Mouse (Mus musculus): ENCODE measurements at regions not wholly inside any gene's neighbourhood (a gene's known extent, or its start where the extent isn't known, plus 50 kb on each side); places are given as distances from the start of the nearest gene placed in this dataset.

DNA sequence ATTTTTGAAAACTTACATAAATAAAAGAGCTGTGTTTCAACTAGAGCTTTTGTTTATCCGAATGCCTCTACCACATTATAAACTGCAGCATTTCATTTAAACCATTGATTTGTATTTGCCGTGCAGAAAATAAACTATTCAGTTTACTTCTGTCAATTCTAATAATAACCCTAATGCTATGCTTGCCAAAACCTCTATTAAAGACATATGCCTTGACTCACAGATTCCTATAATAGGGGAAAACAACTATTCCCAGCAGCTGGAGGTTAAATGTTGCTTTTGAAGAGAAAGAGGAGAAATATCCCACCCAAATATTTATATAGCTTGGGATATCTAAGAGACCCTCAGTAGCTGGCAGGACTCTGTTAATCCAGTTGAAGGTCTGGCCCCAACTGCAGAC lies 340.4 kb upstream of the Ptger4 start:
- in situ Hi-C loops (cut with MboI, MseI) = no loop called here

DNA sequence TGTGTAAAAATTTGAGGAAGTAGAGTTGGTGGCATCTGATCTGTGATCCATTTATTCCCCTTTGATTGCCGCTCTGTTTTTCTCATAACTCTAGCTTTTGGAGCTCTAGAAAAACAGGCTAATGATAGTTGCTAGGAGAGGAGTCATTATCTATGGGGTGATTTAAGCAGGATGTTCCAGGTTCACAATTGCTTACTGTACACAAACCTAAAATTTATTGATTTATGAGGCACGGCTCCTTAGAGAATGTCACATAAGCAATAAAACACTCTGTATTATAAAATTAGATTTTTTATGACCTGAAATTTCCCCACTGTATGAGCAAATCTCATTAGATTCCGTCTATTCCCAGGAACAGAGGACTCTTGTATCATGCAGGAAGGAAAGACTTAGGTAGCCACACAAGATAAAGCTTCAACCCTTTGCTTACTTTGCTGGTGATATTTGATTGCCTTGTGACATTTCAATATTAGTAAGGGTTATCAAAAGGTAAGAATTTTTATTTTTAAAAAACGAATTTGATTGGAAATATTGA lies 360.8 kb upstream of the Ptger4 start:
- in situ Hi-C loops (cut with MboI, MseI) = no loop called here

DNA sequence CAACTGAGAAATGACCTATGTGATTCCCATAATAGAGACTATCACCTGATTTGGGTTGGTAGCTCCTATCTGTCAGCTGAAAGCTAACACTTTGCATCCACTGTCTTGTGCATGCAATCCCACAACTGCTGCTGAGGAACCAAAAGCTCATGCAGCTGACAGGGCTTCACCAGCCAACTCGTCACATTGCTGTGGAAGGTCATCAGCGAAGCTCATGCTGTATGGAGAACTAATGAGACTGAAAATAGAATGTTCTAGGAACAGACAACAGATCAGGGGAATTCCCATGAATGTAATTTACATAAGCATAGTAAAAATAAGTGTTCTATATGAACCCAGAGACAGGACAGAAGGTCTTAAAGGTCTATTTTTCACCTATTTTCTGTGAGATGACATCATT lies 363.5 kb upstream of the Ptger4 start:
- in situ Hi-C loops (cut with MboI, MseI) = no loop called here

DNA sequence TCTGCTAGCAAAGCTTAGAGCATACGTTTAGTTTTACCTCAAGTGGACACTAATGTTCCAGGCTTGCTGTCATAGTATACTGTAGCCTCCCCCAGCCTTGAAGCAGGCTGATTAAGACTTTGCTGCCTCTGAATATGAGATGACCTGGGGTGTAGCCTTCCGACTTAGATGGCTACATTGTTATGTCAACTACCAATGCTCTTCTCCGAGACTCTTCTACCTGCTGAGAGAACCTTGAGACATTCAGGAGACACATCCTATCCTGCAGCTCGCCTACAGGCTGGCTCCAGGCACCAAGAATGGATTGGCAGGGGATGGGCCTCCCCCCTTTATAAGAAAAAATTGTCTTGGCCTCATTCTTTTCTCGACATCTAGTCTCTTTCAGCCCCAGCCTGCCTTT lies 379.0 kb upstream of the Ptger4 start:
- in situ Hi-C loops (cut with MboI, MseI) = loop anchor here (5.0 kb wide), 1 partner anchor 66 kb away; no protein-coding TSS in a partner anchor

DNA sequence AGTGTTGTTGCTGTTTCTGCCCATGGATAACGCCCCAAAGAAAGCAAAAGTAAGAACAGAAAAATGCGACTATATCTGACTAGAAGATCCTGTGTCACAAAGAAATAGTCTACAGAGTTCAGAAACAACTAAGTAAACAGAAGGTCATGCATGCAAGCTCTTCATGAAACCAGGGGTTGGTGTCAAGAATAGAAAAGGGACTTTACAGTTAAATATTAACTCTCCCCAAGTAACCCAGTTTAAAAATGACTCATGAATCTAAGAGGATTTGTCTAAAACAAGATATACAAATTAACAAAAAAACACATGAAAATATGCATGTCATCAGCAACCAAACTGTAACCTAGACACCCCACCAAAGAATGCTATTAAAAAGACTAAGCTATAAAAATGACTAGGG lies 381.4 kb upstream of the Ptger4 start:
- in situ Hi-C loops (cut with MboI, MseI) = no loop called here

DNA sequence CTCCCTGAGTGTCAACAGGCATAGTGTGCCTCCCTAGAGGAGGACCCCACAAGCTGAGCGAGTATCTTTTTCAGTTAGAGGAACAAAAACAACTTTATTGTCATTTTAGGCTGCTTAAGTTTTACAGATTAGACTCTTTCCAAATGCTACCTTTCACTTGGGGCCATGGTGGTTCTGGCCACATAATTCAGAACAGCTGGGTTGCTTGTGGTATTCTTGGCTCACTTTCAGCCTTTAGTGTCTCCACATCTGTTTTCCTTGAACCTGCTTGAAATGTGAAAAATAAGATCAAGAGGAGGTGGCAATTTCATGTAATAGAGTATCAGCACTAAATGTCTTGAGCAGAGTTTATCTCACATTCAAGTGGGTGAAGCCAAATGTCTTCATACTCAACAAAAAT lies 402.7 kb upstream of the Ptger4 start:
- in situ Hi-C loops (cut with MboI, MseI) = no loop called here

DNA sequence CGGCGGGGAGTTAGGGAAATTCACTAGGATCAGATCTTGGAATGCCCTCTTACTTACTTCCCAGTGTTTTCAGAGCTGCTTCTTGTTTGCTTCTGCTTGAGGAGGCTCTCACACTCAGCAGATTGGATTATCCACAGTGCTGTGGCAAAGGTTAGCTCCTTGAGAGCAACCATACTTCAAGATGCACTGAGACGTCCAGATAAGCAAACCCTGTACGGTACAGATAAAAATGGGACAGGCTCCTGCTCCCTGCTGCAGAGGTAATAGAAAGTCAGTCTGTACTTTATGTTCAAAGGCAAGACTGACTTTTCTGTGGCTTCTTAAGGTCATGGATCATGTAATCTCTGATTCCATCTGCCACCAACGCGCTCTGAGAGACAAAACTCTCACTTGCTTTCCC lies 414.8 kb upstream of the Ptger4 start:
- in situ Hi-C loops (cut with MboI, MseI) = no loop called here

DNA sequence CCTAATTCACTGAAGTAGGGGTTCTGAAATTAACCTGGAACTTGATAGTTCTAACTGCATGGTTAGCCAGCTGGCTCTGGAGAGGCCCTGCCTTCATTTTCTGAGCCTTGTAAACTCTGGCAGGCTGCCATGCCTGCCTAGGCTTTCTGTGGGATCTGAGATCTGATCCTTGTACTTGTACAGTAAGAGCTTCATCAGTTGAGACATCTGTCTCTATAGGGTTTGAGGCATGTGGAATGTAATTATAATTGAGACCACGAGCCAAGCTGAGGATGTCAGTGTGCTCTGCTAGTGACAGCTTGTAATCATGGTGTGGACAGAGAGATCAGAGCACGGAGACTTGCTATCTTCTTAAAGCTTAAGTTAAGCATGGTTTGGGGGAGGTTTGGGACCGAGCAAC lies 416.8 kb upstream of the Ptger4 start:
- in situ Hi-C loops (cut with MboI, MseI) = no loop called here

DNA sequence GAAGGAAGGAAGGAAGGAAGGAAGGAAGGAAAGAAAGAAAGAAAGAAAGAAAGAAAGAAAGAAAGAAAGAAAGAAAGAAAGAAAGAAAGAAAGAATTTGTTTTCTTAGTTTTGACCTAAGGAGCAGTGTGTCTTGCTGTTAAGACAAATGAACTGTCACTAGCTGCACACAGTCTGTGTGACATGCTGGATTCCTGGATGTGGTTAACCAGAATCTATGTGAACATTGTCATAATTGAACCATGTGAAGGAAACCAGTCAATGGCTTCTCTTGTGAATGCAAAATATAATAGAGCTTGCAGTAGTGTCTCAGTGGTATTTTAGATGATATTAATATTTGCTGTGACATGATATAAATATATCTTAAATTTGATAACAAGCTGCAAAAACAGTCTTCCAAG lies 427.8 kb upstream of the Ptger4 start:
- in situ Hi-C loops (cut with MboI, MseI) = no loop called here

DNA sequence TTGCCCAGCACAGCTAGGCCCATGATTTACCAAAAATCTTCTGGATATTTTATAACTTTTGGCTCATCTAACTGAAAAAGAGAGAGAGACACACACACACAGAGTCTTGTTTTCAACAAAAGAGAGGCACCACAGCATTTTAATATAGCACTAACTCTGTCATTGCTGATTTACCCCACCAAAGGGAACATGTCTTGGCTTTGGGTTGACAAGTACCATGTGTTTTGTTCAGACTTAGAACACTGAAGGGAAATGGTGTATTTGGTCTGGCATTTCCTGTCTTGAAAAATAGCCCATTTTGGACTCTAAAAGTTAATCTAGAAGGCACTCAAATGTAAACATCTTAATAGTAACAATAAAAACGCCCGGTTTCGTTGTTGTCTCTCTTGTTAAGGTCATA lies 432.7 kb upstream of the Ptger4 start:
- in situ Hi-C loops (cut with MboI, MseI) = no loop called here

DNA sequence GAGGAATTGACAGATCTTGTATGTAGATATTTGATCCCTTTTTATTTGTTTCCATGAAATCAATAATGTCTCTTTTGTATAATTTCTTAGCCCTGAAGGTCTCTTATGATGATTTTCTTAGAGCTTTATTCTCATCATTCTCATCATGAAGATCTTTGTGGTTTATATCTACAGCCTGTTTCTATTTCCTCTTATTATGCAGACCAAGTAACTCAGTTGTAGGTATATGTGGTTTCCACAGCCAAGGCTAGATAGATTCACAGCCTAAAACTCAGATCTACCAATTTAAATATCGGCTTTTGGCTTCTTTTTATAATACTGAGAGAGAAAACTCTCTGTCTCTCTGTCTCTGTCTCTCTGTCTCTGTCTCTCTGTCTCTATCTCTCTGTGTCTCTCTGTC lies 449.8 kb upstream of the Ptger4 start:
- in situ Hi-C loops (cut with MboI, MseI) = no loop called here

DNA sequence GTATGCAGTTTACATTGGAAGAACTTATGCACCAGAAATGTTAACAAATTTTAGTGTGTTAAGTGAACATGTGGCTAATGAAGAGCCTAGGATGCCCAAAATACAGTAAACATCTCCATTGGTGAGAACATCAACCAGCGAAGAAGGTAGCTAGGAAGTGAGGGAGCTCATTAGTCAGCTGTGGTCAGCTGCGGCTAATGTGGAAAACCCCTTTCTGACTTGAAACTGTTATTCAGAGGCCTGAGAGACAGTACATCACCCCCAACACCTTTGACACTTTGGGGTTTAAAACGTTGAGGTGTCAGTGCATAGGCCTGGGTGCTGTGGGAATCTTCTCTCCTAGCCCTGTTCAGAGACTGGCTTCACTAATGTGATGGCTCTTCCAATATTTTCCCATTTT lies 451.0 kb upstream of the Ptger4 start:
- in situ Hi-C loops (cut with MboI, MseI) = no loop called here

DNA sequence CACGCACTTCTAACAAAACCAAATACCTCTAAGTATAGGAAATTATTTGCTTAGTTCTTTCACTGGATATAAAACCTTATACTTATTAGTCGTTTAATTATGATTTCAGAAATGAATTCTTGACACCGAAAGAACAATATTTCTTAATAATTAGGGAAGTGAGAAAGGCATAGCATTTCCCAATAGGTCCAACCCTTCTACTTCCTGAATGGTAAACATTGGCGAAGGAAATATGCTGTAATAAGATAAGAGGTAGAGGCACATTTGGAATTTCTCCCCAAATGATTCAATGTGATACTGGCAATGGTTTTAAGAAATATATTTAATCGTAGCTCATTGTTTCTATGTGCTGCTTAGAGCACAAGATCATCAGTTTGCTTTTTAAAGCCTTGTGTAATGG lies 464.5 kb upstream of the Ptger4 start:
- in situ Hi-C loops (cut with MboI, MseI) = loop anchor here (25.0 kb wide), 1 partner anchor 871 kb away; no protein-coding TSS in a partner anchor

DNA sequence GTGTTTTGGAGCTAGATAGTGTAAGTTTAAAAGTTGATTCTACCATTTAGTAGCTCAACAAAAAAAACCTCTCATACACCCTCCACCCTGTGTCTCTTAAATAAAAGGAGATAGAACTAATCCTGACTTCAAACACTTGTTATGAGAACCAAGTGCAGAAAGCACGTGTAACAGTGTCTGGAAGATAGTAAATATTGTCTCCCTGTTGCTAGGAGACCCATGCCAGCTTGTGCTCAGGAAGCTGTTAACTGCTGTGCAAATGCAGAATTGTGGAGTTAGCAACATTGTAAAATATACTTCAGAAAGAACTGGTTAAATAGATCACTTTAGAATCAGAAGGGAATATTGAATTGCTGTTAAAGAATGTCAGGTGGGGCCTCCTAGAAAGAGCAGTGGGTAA lies 496.7 kb upstream of the Ptger4 start:
- in situ Hi-C loops (cut with MboI, MseI) = no loop called here

DNA sequence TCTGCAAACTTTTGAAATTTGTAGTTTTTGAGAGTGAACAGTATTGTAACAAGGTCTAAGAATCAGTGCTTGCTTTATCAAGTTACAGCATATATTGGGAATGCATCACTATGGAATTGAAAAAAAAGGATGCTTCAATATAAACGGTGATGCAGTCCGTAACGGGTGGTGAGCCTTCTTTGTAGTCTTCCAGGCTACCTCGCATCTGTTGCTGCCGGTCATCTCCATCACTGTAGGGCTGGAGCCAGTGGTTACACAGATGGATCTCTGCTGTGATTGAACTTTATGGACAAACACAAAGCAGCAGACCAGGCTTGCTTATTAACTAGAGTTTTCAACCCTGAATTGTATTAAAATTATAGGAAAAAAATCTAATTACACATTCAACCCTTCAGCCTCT lies 499.9 kb upstream of the Ptger4 start:
- in situ Hi-C loops (cut with MboI, MseI) = no loop called here

DNA sequence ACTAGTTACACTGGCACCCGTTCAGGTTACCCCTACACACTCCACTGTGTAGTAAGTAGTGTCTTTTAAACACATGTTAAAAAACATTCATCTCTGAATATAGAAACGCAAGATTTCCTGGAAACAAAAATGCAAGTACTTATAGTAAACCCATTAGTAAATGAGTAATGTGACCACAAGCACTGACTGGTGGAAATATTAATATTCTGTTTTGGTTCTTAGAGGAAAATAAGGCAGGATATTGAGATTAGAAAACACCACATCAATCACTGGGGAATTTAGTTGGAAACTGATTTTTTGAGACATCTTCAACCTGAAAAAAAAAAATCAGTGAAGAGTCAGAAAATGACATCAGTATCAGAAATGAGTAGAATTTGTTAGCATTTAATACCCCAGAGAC lies 514.7 kb upstream of the Ptger4 start:
- in situ Hi-C loops (cut with MboI, MseI) = no loop called here

DNA sequence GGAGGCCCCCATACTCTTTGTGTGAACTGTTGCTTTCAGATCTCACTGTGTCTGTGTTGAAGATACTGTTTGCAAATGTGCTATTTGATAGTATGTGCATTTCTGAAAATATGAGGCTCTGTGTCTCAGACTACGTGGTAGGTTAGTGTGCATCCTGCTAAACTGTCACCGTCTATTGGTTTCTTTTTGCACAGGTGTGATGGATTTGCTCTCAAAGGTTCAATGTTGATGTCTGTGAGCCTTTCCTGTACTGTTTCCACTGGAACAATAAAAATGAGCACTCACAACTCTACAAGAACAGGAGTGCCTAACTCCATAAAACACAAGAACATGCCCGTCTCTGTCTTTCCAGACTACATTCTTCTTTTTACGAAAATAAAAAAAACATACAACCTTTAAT lies 518.2 kb upstream of the Ptger4 start:
- in situ Hi-C loops (cut with MboI, MseI) = no loop called here

DNA sequence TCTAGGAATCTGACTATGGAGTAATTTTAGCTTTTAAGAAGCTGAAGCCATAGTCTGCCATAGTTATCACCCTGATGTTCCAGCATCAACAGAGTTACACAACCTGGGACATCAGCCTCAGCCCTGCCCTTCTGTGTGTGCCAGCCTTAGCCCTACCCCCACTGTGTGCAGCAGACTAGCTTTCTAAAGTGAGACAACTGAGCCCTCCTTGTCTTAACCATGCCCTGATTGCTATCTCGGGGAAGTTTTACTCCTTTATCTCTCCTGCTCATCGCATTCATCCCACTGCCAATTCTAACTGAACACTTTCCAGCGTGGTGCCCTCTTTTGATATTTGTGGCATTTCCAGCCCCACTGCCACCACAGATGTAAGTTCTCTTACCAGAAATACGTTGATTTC lies 522.5 kb upstream of the Dab2 start:
- in situ Hi-C loops (cut with MboI, MseI) = no loop called here

DNA sequence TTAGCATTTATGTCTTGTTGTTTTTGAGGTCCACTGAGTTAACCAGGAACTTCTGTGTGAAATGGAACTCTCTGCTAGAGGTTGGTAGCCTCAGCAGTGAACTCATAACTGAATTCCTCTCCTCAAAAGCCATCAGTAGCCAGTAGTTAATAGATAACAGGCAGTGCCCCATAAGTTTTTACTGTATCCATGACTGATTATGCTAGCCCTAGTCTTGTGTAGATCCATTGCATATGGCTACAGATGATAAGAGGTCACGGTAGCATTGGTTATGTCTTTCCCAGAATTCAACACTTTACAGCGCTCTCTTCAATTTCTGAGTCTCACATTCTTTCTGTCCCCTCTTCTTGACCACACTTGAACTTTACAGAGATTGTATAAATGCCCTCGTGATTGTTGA lies 499.7 kb upstream of the Dab2 start:
- in situ Hi-C loops (cut with MboI, MseI) = no loop called here

DNA sequence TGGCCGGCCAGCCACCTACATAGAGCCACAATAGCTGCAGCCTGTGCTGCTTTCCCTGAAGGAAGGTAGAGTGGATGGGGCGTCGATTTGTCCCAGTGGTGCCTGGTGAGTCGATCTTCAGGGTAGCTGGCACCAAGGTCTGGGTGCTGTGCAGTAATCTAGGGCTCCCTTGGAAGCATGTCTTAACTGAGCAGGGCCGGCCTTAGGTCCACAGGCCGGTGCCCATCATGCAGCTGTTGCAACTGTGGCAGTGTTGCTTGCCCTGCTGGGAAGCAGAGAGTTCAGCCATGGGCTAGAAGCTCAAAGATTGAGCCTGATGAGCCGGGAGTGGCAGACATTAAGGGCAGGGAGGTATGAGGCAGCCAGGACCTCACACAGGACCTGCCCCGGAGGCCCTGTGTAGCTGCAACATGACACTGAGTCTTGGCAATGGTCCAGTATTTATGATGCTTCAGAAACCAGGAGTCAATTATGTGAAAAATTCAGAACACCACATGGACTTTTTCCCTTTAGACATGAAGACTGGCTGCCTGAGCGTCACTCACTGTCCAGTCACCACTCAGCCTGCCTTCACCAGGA lies 488.3 kb upstream of the Dab2 start:
- in situ Hi-C loops (cut with MboI, MseI) = no loop called here

DNA sequence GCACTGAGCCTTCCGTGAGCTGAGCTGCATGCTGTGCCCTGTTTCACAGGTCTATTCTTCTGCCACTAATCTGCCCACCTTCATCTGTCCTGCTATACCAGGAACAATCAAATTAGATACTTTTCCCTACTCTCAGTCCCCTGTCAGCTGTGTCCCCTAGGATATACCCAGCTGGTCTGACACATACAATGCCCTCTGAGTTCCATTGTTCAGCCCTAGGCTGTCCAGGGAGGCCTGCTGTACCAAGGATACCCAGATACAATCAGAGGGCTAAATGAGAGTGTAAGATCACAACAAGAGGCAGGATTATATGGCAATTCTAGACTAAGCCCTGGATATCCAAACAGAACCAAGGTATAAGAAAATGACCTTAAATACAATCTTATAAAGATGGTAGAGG lies 487.6 kb upstream of the Dab2 start:
- in situ Hi-C loops (cut with MboI, MseI) = no loop called here

DNA sequence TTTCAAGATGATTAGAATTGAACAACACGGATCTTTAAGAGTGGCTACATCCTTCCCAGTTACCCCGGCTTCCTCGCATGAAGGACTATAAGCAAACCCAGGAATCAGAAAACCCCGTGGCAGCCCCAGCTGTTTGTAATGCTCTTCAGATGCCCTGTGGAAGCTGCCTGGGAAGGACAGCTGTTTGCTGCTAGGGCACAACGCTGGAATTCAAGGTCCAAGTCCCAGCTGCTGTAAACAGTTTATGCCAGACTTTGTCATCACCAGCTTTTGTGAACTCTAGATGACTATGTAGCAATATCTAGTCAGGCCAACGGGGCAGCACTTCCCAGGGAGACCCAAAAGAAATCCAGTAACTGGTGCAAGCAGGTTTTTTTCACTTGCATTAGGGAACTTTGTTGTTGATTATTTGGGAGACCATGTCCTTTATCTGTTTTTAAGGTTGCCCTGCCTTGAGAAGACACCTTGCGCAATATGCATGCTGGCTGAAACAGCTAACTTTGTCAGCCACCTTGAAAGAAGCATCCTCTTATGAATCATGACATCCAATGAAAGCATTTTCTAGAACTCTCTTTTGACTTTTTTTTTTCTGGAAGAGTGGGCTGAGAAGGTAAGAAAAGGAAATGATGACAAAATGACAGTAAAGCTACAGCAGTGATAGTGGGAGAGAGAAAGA lies 481.5 kb upstream of the Dab2 start:
- in situ Hi-C loops (cut with MboI, MseI) = no loop called here

DNA sequence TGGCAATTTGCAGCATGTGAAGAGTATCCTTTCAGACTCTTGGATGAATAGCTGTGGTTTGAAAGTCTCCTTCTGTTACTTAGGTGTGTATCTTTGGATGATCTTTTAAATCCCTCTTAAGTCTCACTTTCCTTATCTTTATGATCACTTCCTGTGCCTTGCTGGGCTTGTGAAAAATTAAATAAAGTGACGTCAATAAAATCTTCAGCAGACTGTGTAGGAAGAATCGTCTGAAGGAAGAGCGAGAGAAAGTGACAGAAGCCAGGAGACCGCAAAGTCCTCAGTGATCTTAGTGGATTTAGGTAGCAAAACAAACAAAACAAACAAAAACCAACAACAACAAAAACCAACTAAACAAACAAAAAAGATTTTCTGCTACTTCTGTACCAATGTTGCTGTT lies 459.6 kb upstream of the Dab2 start:
- in situ Hi-C loops (cut with MboI, MseI) = no loop called here

Data from T-helper 1 cell (primary cell).